Mouse (Mus musculus) spleen, postnatal 36 days (tissue): ENCODE data around the gene Tle4.

Experiments
- DNase-seq, 2 experiments: peaks; one replicate each; pipeline ENCODE4 v3.0.0; 2022; ENCODE audit warnings: low spot score in 2 of 2, mixed read lengths in 1 of 2

The Tle4 gene

GRCm38 (mm10) chr19:14519186-14519585 lies 78.7 kb downstream of the Tle4 start:
- no peak for DNase-seq

- no peak for DNase-seq
Measured at GRCm38 (mm10) chr19:14518438-14519044, 79.3 kb downstream of the Tle4 start.

- no peak for DNase-seq
Measured at GRCm38 (mm10) chr19:14516420-14516819, 81.4 kb downstream of the Tle4 start.

- no peak for DNase-seq
Measured at GRCm38 (mm10) chr19:14508819-14509218, 89.0 kb downstream of the Tle4 start.

- DNase-seq, result no peak
Measured at GRCm38 (mm10) chr19:14507911-14508310, 89.9 kb downstream of the Tle4 start.

GRCm38 (mm10) chr19:14506875-14507670 lies 90.8 kb downstream of the Tle4 start:
- DNase-seq, result no peak

- no peak for DNase-seq
Measured at GRCm38 (mm10) chr19:14505885-14506548, 91.8 kb downstream of the Tle4 start.

GRCm38 (mm10) chr19:14505401-14505800 lies 92.5 kb downstream of the Tle4 start:
- no peak for DNase-seq

- no peak for DNase-seq
Measured at GRCm38 (mm10) chr19:14503862-14504261, 94.0 kb downstream of the Tle4 start.

GRCm38 (mm10) chr19:14502234-14502633 lies 95.6 kb downstream of the Tle4 start:
- no peak for DNase-seq

- DNase-seq, result no peak
Measured at GRCm38 (mm10) chr19:14499835-14500425, 97.9 kb downstream of the Tle4 start.

GRCm38 (mm10) chr19:14493047-14493446 lies 104.8 kb downstream of the Tle4 start:
- DNase-seq, result no peak

GRCm38 (mm10) chr19:14487180-14487579 lies 110.7 kb downstream of the Tle4 start:
- DNase-seq, result no peak

- no peak for DNase-seq
Measured at GRCm38 (mm10) chr19:14485176-14485575, 112.7 kb downstream of the Tle4 start.

- DNase-seq, result no peak
Measured at GRCm38 (mm10) chr19:14482562-14483138, 115.2 kb downstream of the Tle4 start.

GRCm38 (mm10) chr19:14481796-14482561 lies 115.9 kb downstream of the Tle4 start:
- DNase-seq, result no peak

GRCm38 (mm10) chr19:14479711-14480110 lies 118.1 kb downstream of the Tle4 start:
- DNase-seq, result no peak

GRCm38 (mm10) chr19:14469325-14469724 lies 128.5 kb downstream of the Tle4 start:
- DNase-seq, result no peak

- no peak for DNase-seq
Measured at GRCm38 (mm10) chr19:14468733-14469132, 129.1 kb downstream of the Tle4 start.

- peak; percentile 7 to 10 for DNase-seq
Measured at GRCm38 (mm10) chr19:14466020-14466419, 131.8 kb downstream of the Tle4 start.
